Mouse (Mus musculus): ENCODE measurements at regions not wholly inside any gene's neighbourhood (a gene's known extent, or its start where the extent isn't known, plus 50 kb on each side); places are given as distances from the start of the nearest gene placed in this dataset.

DNA sequence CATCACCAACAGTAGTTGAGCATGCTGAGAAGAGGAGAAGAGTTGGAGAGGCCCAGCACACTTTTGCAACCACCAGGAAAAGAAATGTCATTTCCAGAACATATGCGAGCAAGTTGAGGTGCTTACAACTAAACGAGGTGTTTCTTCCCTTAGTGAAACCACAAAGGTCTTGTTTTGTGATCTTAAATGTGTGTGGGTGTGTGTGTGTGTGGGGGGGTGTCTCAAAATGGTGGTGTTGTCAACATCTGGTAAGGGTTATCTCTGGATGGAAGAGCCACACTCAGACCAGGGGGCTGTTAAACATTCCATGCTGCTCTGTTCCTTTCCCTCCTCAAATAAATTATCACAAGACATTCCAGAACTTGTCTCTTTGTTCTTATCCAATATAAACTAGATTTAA is 656.0 kb upstream of the Cdh5 start:
- TF ChIP-seq POLR2A (IDR thresholded peaks at IDR 0.05; ENCODE audit: borderline replicate concordance, control insufficient read depth, low read depth, low read length) (no peak), CTCF (IDR thresholded peaks at IDR 0.05; ENCODE audit: control insufficient read depth, insufficient read depth, low read length) (no peak)

Measured in bone marrow, adult 2 months (tissue).